Mouse (Mus musculus) lung, embryonic 16.5 days (tissue): ENCODE data around the gene Snrk. TPM values are rescaled to one million over a fixed set of nuclear protein-coding genes. Genes with fewer than 3 reads are reported as not detected.

ENCODE experiments used
- ATAC-seq: fragments of 200-750 bp; cut with Nextera tagmentation; 2 replicates; pipeline ENCODE4 v1.8.0; 2017; ENCODE audit warnings: low read depth, mild to moderate bottlenecking, moderate library complexity
- H3K27ac ChIP-seq: fragments of 300-500 bp; sonication (generic); 2 replicates; pipeline ENCODE4 v1.5.1; 2014; ENCODE audit warnings: mild to moderate bottlenecking, control low read depth, low read length
- H3K27me3 ChIP-seq: fragments of 300-500 bp; sonication (generic); 2 replicates; pipeline ENCODE4 v1.6.1; 2014; ENCODE audit warnings: low read depth, low read length, mixed read lengths; ENCODE audit not compliant: control insufficient read depth, insufficient read depth
- H3K36me3 ChIP-seq: fragments of 300-500 bp; sonication (generic); 2 replicates; pipeline ENCODE4 v1.6.1; 2014; ENCODE audit warnings: low read length; ENCODE audit not compliant: control insufficient read depth, insufficient read depth
- H3K4me1 ChIP-seq: fragments of 300-500 bp; sonication (generic); replicated peaks from 2 replicates; pipeline ENCODE4 v1.6.1; 2014; ENCODE audit warnings: low read length, mixed read lengths; ENCODE audit not compliant: control insufficient read depth, insufficient read depth
- H3K4me2 ChIP-seq: fragments of 300-500 bp; sonication (generic); 2 replicates; pipeline ENCODE4 v1.6.1; 2014; ENCODE audit warnings: low read depth, low read length, control low read depth
- H3K4me3 ChIP-seq: fragments of 300-500 bp; sonication (generic); 2 replicates; pipeline ENCODE4 v1.5.1; 2014; ENCODE audit warnings: mild to moderate bottlenecking, low read length, control low read depth
- H3K9ac ChIP-seq: fragments of 300-500 bp; sonication (generic); 2 replicates; pipeline ENCODE4 v1.6.1; 2014; ENCODE audit warnings: low read length, control low read depth
- H3K9me3 ChIP-seq: fragments of 300-500 bp; sonication (generic); 2 replicates; pipeline ENCODE4 v1.6.1; 2016; ENCODE audit warnings: low read length; ENCODE audit not compliant: control insufficient read depth
- WGBS: fragments of 180-500 bp; shearing (Covaris S2); extraction: QIAGEN DNeasy Blood & Tissue Kit; methylation state at CpG from one replicate; pipeline ENCODE4 v1.1.7; 2014; 5-methylcytosine and 5-hydroxymethylcytosine counted together
- polyA plus RNA-seq: library from polyadenylated mRNA; unstranded; fragments of >200 nt; fragmentation: Nextera tagmentation; extraction: Ambion mirVana; gene quantifications from 2 replicates; pipeline ENCODE4 v1.2.1, GENCODE M21; 2015

Gene Snrk
- polyA plus RNA-seq, 1 experiment from 2014 or later = 93.3 TPM

- Histone ChIP-seq H3K9me3 (peaks cover 3% of the 10 kb centered on the region; the same call in 1 of the 2 replicates), H3K9ac (no peak overlapping the region), H3K4me2 (no peak overlapping the region), H3K27ac (no peak overlapping the region), H3K36me3 (peaks cover 11% of the 10 kb centered on the region), H3K27me3 (no peaks in the 10 kb centered on the region), H3K4me1 (peaks cover 3% of the 10 kb centered on the region), H3K4me3 (no peak overlapping the region)
- 54% methylated on average over 4 of the region's 4 CpGs for WGBS
- no peak for ATAC-seq
Measured at GRCm38 (mm10) chr9:122146124-122146870, 29.2 kb downstream of the Snrk start.

DNA sequence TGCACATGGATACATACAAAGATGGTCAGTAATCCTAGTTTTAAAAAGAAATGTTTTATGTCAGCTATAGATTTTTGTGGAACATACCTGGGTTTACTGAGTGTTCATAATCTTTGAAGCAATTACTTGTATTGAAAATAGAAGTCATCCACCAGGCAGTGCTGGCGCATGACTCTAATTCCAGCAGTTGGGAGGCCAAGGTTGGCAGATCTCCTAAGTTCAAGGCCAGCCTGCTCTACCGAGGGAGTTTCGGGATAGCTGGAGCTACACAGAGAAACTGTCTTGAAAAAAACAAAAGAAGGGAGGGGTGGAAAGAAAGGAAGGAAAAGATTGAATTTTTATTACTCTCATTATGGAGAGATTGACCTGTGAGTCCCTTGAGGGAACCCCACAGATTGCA, 31.3 kb downstream of the Snrk start:
- ATAC-seq = no peak
- H3K9ac ChIP-seq = no peak overlapping the region
- peaks cover 14% of the 10 kb centered on the region for H3K36me3 ChIP-seq
- no peaks in the 10 kb centered on the region for H3K27me3 ChIP-seq
- no peak overlapping the region for H3K4me2 ChIP-seq
- WGBS = 85% methylated on average over 3 of the region's 3 CpGs
- H3K27ac ChIP-seq = no peak overlapping the region
- peaks cover 3% of the 10 kb centered on the region; the same call in 1 of the 2 replicates for H3K9me3 ChIP-seq
- H3K4me1 ChIP-seq = no peaks in the 10 kb centered on the region; the same call in 1 of the 2 replicates
- no peak overlapping the region for H3K4me3 ChIP-seq

GRCm38 (mm10) chr9:122149997-122150826, 33.1 kb downstream of the Snrk start:
- H3K27ac ChIP-seq = no peak overlapping the region
- WGBS = 75% methylated on average over 9 of the region's 9 CpGs
- no peak for ATAC-seq

DNA sequence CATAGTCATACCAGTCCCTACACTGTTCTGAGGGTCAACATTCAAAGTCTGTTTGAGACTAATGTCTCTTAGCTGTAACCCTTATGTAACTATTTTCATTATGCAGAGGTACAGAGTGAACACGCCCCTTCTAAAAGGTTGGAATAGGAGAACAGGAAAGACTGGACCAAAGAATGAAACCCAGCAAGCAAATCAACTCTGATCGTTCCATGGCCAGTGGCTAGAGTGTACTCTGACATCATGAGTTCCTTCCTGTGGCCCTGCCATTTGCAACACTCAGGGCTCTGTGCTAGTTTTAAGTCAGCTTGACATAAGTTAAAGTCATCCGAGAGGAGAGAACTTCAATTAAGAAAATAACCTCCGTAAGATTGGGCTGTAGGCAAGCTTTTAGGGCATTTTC, 35.0 kb downstream of the Snrk start:
- WGBS = 80% methylated on average over 4 of the region's 4 CpGs
- Histone ChIP-seq H3K4me2 (no peak overlapping the region), H3K4me3 (no peak overlapping the region), H3K4me1 (no peaks in the 10 kb centered on the region; the same call in 1 of the 2 replicates), H3K27me3 (no peaks in the 10 kb centered on the region), H3K36me3 (peaks cover 12% of the 10 kb centered on the region), H3K9me3 (no peaks in the 10 kb centered on the region), H3K27ac (no peak overlapping the region), H3K9ac (no peak overlapping the region)
- ATAC-seq = no peak

More at GRCm38 (mm10) chr9:122149997-122150826, 33.1 kb downstream of the Snrk start:
- Histone ChIP-seq H3K9me3 (no peaks in the 10 kb centered on the region), H3K27me3 (no peaks in the 10 kb centered on the region), H3K9ac (no peak overlapping the region), H3K4me2 (no peak overlapping the region), H3K36me3 (peaks cover 4% of the 10 kb centered on the region), H3K4me1 (no peaks in the 10 kb centered on the region; the same call in 1 of the 2 replicates), H3K4me3 (no peak overlapping the region)

- no peak overlapping the region for H3K4me2 ChIP-seq
- H3K36me3 ChIP-seq = peaks cover 17% of the 10 kb centered on the region
- 67% methylated on average over 1 of the region's 1 CpGs for WGBS
- no peak for ATAC-seq
- H3K27me3 ChIP-seq = no peaks in the 10 kb centered on the region
- H3K27ac ChIP-seq = no peak overlapping the region
- H3K4me1 ChIP-seq = no peaks in the 10 kb centered on the region; the same call in 1 of the 2 replicates
- H3K4me3 ChIP-seq = no peak overlapping the region
- no peaks in the 10 kb centered on the region for H3K9me3 ChIP-seq
- H3K9ac ChIP-seq = no peak overlapping the region
Measured at GRCm38 (mm10) chr9:122152501-122152900, 35.4 kb downstream of the Snrk start.

DNA sequence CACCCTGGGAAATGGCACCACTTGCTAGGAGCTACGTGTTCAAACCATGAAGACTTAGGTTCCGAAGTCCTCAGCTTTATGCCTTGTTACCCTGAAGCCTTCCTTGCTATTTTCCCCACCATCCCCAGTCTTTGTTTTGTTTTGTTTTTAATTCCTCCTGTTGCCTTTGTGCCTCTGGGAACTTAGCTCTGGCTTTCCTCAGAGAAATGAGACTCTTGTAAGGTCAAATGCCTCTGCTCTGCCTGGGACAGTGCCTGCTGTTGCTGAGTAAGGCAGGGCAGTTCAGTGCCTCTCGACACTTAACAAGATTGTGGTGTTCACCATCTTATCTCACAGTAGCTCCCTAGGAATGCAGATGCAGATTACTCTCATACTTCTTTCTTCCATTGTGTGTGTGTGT, 36.4 kb downstream of the Snrk start:
- no peaks in the 10 kb centered on the region for H3K27me3 ChIP-seq
- H3K27ac ChIP-seq = no peak overlapping the region
- no peak overlapping the region for H3K4me3 ChIP-seq
- no peak overlapping the region for H3K4me2 ChIP-seq
- peaks cover 19% of the 10 kb centered on the region for H3K36me3 ChIP-seq
- ATAC-seq = no peak
- H3K9ac ChIP-seq = no peak overlapping the region
- H3K4me1 ChIP-seq = no peaks in the 10 kb centered on the region; the same call in 1 of the 2 replicates
- 83% methylated on average over 3 of the region's 3 CpGs for WGBS
- H3K9me3 ChIP-seq = no peaks in the 10 kb centered on the region

DNA sequence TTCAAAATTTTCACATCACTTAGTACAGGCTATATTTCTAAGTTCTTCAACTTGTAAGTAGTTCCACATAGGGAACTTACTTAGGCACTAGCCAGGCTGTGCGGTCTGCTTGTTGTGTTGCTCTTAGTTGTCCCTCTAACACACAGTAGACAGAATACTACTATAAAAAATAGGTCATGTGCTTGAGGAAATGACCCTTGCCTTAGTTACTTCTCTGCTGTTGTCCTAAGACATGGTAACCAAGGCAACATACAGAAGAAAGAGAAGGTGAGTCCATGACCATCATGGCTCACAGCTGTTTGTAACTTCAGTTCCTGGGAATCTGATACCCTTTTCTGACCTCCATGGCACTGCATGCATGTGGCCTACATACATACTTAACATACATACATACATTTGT, 38.1 kb downstream of the Snrk start:
- Histone ChIP-seq H3K27ac (no peak overlapping the region), H3K4me2 (no peak overlapping the region), H3K4me3 (no peak overlapping the region), H3K9me3 (no peaks in the 10 kb centered on the region), H3K36me3 (peaks cover 21% of the 10 kb centered on the region), H3K27me3 (no peaks in the 10 kb centered on the region), H3K9ac (no peak overlapping the region), H3K4me1 (no peaks in the 10 kb centered on the region; the same call in 1 of the 2 replicates)
- WGBS = 93% methylated on average over 1 of the region's 1 CpGs
- no peak for ATAC-seq

- H3K4me1 ChIP-seq = no peaks in the 10 kb centered on the region
- no peak overlapping the region for H3K4me3 ChIP-seq
- H3K9ac ChIP-seq = no peak overlapping the region
- H3K36me3 ChIP-seq = peaks cover 30% of the 10 kb centered on the region
- H3K9me3 ChIP-seq = no peaks in the 10 kb centered on the region
- no peaks in the 10 kb centered on the region for H3K27me3 ChIP-seq
- WGBS = 80% methylated on average over 5 of the region's 5 CpGs
- H3K27ac ChIP-seq = no peak overlapping the region
- ATAC-seq = no peak
- H3K4me2 ChIP-seq = no peak overlapping the region
Measured at GRCm38 (mm10) chr9:122156389-122157078, 39.5 kb downstream of the Snrk start.

DNA sequence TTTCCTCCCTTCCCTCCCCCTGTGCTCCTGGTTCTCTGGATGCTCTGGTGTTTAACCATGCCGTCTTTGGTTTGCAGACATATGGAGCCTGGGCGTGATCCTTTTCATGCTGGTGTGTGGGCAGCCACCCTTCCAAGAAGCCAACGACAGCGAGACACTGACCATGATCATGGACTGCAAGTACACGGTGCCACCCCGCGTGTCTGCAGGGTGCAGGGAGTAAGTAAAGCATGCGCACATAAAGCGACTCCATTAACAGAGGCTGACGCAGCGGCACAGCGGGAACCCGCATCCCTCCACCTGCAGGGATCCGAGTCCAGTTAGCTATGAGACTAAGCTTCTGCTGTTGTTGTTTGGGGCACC, 40.0 kb downstream of the Snrk start:
- Histone ChIP-seq H3K27ac (no peak overlapping the region), H3K36me3 (peaks cover 30% of the 10 kb centered on the region), H3K4me2 (no peak overlapping the region), H3K4me1 (no peaks in the 10 kb centered on the region), H3K9me3 (no peaks in the 10 kb centered on the region), H3K9ac (no peak overlapping the region), H3K27me3 (no peaks in the 10 kb centered on the region), H3K4me3 (no peak overlapping the region)
- ATAC-seq = no peak
- 94% methylated on average over 14 of the region's 14 CpGs for WGBS
